Mouse (Mus musculus) embryonic facial prominence, embryonic 13.5 days (tissue): ENCODE measurements around the gene Tarbp1. TPM values are rescaled to one million over a fixed set of nuclear protein-coding genes. Genes with fewer than 3 reads are reported as not detected.

Experiments
- ATAC-seq: fragments of 200-750 bp; cut with Nextera tagmentation; 2 replicates; pipeline ENCODE4 v1.8.0; 2017; ENCODE audit warnings: low read depth; ENCODE audit not compliant: insufficient number of reproducible peaks, insufficient read depth, low FRiP score, low TSS enrichment
- H3K27ac ChIP-seq: fragments of 300-500 bp; sonication (generic); 2 replicates; pipeline ENCODE4 v1.5.1; 2015; ENCODE audit warnings: moderate library complexity, mild to moderate bottlenecking, inconsistent platforms
- H3K27me3 ChIP-seq: fragments of 300-500 bp; sonication (generic); 2 replicates; pipeline ENCODE4 v1.6.1; 2015; ENCODE audit warnings: mild to moderate bottlenecking, inconsistent platforms
- H3K36me3 ChIP-seq: fragments of 300-500 bp; sonication (generic); 2 replicates; pipeline ENCODE4 v1.6.1; 2015; ENCODE audit warnings: mild to moderate bottlenecking, inconsistent platforms
- H3K4me1 ChIP-seq: fragments of 300-500 bp; sonication (generic); 2 replicates; pipeline ENCODE4 v1.6.1; 2015; ENCODE audit warnings: inconsistent platforms
- H3K4me2 ChIP-seq: fragments of 300-500 bp; sonication (generic); 2 replicates; pipeline ENCODE4 v1.6.1; 2015; ENCODE audit warnings: moderate library complexity, mild to moderate bottlenecking, inconsistent platforms
- H3K4me3 ChIP-seq: fragments of 300-500 bp; sonication (generic); 2 replicates; pipeline ENCODE4 v1.5.1; 2015; ENCODE audit warnings: mild to moderate bottlenecking, inconsistent platforms
- H3K9ac ChIP-seq: fragments of 300-500 bp; sonication (generic); 2 replicates; pipeline ENCODE4 v1.6.1; 2015; ENCODE audit warnings: mild to moderate bottlenecking, inconsistent platforms
- H3K9me3 ChIP-seq: fragments of 300-500 bp; sonication (generic); 2 replicates; pipeline ENCODE4 v1.6.1; 2016; ENCODE audit warnings: inconsistent platforms
- WGBS: fragments of 180-500 bp; shearing (Covaris S2); methylation state at CpG from one replicate; pipeline ENCODE4 v1.1.7; 2015; ENCODE audit warnings: mixed read lengths; 5-methylcytosine and 5-hydroxymethylcytosine counted together
- polyA plus RNA-seq: library from polyadenylated mRNA; unstranded; fragments of >200 nt; fragmentation: Nextera tagmentation; extraction: Ambion mirVana; gene quantifications from 2 replicates; pipeline ENCODE4 v1.2.1, GENCODE M21; 2015

Gene Tarbp1
- polyA plus RNA-seq, 1 experiment from 2014 or later, result 3.1 TPM

- no peaks in the 10 kb centered on the region for H3K27me3 ChIP-seq
- ATAC-seq, result no peak
- H3K27ac ChIP-seq, result no peak overlapping the region; the same call in 1 of the 2 replicates
- no peaks in the 10 kb centered on the region for H3K9me3 ChIP-seq
- H3K9ac ChIP-seq, result no peak overlapping the region
- H3K36me3 ChIP-seq, result no peaks in the 10 kb centered on the region
- WGBS, result 86% methylated on average over 2 of the region's 2 CpGs
- H3K4me2 ChIP-seq, result no peak overlapping the region
- H3K4me1 ChIP-seq, result no peaks in the 10 kb centered on the region
- no peak overlapping the region for H3K4me3 ChIP-seq
These were observed 33.4 kb upstream of the Tarbp1 start for GRCm38 (mm10) chr8:126508221-126508620.

- Histone ChIP-seq H3K27me3 (no peaks in the 10 kb centered on the region), H3K4me1 (peaks cover 6% of the 10 kb centered on the region; the same call in 1 of the 2 replicates), H3K9me3 (no peaks in the 10 kb centered on the region), H3K4me2 (no peak overlapping the region), H3K4me3 (no peak overlapping the region), H3K9ac (no peak overlapping the region), H3K27ac (no peak overlapping the region), H3K36me3 (no peaks in the 10 kb centered on the region)
- ATAC-seq, result no peak
- 73% methylated on average over 16 of the region's 16 CpGs for WGBS
These were observed 29.8 kb upstream of the Tarbp1 start for GRCm38 (mm10) chr8:126504492-126505182.

- Histone ChIP-seq H3K27ac (no peak overlapping the region), H3K9ac (no peak overlapping the region), H3K4me3 (no peak overlapping the region), H3K4me2 (no peak overlapping the region), H3K9me3 (no peaks in the 10 kb centered on the region), H3K36me3 (no peaks in the 10 kb centered on the region), H3K4me1 (peaks cover 11% of the 10 kb centered on the region), H3K27me3 (no peaks in the 10 kb centered on the region)
- ATAC-seq, result no peak
- 44% methylated on average over 2 of the region's 2 CpGs for WGBS
These were observed 27.9 kb upstream of the Tarbp1 start for GRCm38 (mm10) chr8:126502722-126503121.

- ATAC-seq, result no peak
- H3K4me3 ChIP-seq, result no peak overlapping the region
- WGBS, result 92% methylated on average over 2 of the region's 2 CpGs
These were observed 24.5 kb upstream of the Tarbp1 start for GRCm38 (mm10) chr8:126499371-126499770.

GRCm38 (mm10) chr8:126498465-126498864 is 23.6 kb upstream of the Tarbp1 start:
- no peak overlapping the region for H3K4me2 ChIP-seq
- H3K27me3 ChIP-seq, result no peaks in the 10 kb centered on the region
- H3K9me3 ChIP-seq, result no peaks in the 10 kb centered on the region
- no peak overlapping the region for H3K9ac ChIP-seq
- no peak overlapping the region for H3K27ac ChIP-seq
- no peak for ATAC-seq
- WGBS, result 77% methylated on average over 6 of the region's 6 CpGs
- peaks cover 13% of the 10 kb centered on the region for H3K4me1 ChIP-seq
- no peak overlapping the region for H3K4me3 ChIP-seq
- no peaks in the 10 kb centered on the region for H3K36me3 ChIP-seq

More at GRCm38 (mm10) chr8:126499371-126499770, 24.5 kb upstream of the Tarbp1 start:
- Histone ChIP-seq H3K4me1 (peaks cover 13% of the 10 kb centered on the region), H3K36me3 (no peaks in the 10 kb centered on the region), H3K27me3 (no peaks in the 10 kb centered on the region), H3K4me2 (no peak overlapping the region), H3K9ac (no peak overlapping the region), H3K27ac (no peak overlapping the region), H3K9me3 (no peaks in the 10 kb centered on the region)

- Histone ChIP-seq H3K27ac (peak overlapping the region; percentile 83), H3K9me3 (no peaks in the 10 kb centered on the region), H3K9ac (peak overlapping the region; percentile 67), H3K4me1 (peaks cover 10% of the 10 kb centered on the region), H3K4me3 (peak overlapping the region; percentile 38), H3K27me3 (no peaks in the 10 kb centered on the region), H3K36me3 (no peaks in the 10 kb centered on the region), H3K4me2 (peak overlapping the region; percentile 62)
- WGBS, result 21% methylated on average over 27 of the region's 27 CpGs
- ATAC-seq, result peak; percentile 73
These were observed 22.9 kb upstream of the Tarbp1 start for GRCm38 (mm10) chr8:126497541-126498428.

- H3K27me3 ChIP-seq, result no peaks in the 10 kb centered on the region
- no peak overlapping the region for H3K27ac ChIP-seq
- WGBS, result 70% methylated on average over 5 of the region's 5 CpGs
- H3K9me3 ChIP-seq, result no peaks in the 10 kb centered on the region
- H3K36me3 ChIP-seq, result no peaks in the 10 kb centered on the region
- H3K4me3 ChIP-seq, result no peak overlapping the region
- ATAC-seq, result no peak
- H3K4me1 ChIP-seq, result peaks cover 6% of the 10 kb centered on the region
- peak overlapping the region; percentile 57; the same call in 1 of the 2 replicates for H3K9ac ChIP-seq
- no peak overlapping the region for H3K4me2 ChIP-seq
These were observed 22.1 kb upstream of the Tarbp1 start for GRCm38 (mm10) chr8:126496915-126497314.

- no peaks in the 10 kb centered on the region for H3K27me3 ChIP-seq
These were observed 20.6 kb upstream of the Tarbp1 start for GRCm38 (mm10) chr8:126495461-126495860.

GRCm38 (mm10) chr8:126494160-126495110 is 19.6 kb upstream of the Tarbp1 start:
- Histone ChIP-seq H3K36me3 (no peaks in the 10 kb centered on the region), H3K27ac (no peak overlapping the region), H3K4me2 (no peak overlapping the region), H3K4me3 (no peak overlapping the region), H3K27me3 (no peaks in the 10 kb centered on the region), H3K9me3 (no peaks in the 10 kb centered on the region), H3K4me1 (peaks cover 6% of the 10 kb centered on the region), H3K9ac (no peak overlapping the region)
- ATAC-seq, result no peak
- 78% methylated on average over 15 of the region's 15 CpGs for WGBS

More at GRCm38 (mm10) chr8:126495461-126495860, 20.6 kb upstream of the Tarbp1 start:
- peaks cover 6% of the 10 kb centered on the region for H3K4me1 ChIP-seq
- WGBS, result 84% methylated on average over 12 of the region's 12 CpGs
- H3K27ac ChIP-seq, result no peak overlapping the region
- no peak overlapping the region for H3K4me3 ChIP-seq
- no peak overlapping the region for H3K9ac ChIP-seq
- ATAC-seq, result no peak
- no peaks in the 10 kb centered on the region for H3K9me3 ChIP-seq
- H3K36me3 ChIP-seq, result no peaks in the 10 kb centered on the region
- no peak overlapping the region for H3K4me2 ChIP-seq

GRCm38 (mm10) chr8:126482938-126483337 is 8.1 kb upstream of the Tarbp1 start:
- 10% methylated on average over 5 of the region's 5 CpGs for WGBS
- Histone ChIP-seq H3K27me3 (no peaks in the 10 kb centered on the region), H3K4me1 (peaks cover 8% of the 10 kb centered on the region; the same call in 1 of the 2 replicates), H3K27ac (no peak overlapping the region), H3K36me3 (no peaks in the 10 kb centered on the region), H3K4me3 (no peak overlapping the region), H3K9me3 (no peaks in the 10 kb centered on the region), H3K4me2 (no peak overlapping the region), H3K9ac (no peak overlapping the region)
- ATAC-seq, result no peak

GRCm38 (mm10) chr8:126482348-126482720 is 7.5 kb upstream of the Tarbp1 start:
- ATAC-seq, result no peak
- no peaks in the 10 kb centered on the region for H3K27me3 ChIP-seq
- 63% methylated on average over 2 of the region's 2 CpGs for WGBS
- no peaks in the 10 kb centered on the region for H3K36me3 ChIP-seq
- no peak overlapping the region for H3K9ac ChIP-seq
- no peak overlapping the region for H3K4me2 ChIP-seq
- H3K4me1 ChIP-seq, result peaks cover 8% of the 10 kb centered on the region; the same call in 1 of the 2 replicates
- no peaks in the 10 kb centered on the region for H3K9me3 ChIP-seq
- H3K4me3 ChIP-seq, result no peak overlapping the region
- no peak overlapping the region for H3K27ac ChIP-seq
